Mouse (Mus musculus): ENCODE data around the gene Ptov1. TPM values are rescaled to one million over a fixed set of nuclear protein-coding genes. Genes with fewer than 3 reads are reported as not detected.

Gene Ptov1
- 279 and 310 TPM in 2 replicates for polyA plus RNA-seq (2014; fragmentation: Nextera tagmentation; extraction: Ambion mirVana)

- peak; percentile 89 for ATAC-seq (ENCODE audit: insufficient number of reproducible peaks, insufficient read depth, low FRiP score, low read depth)
- H3K27ac ChIP-seq (replicated peaks in 1 of 2; ENCODE audit: control insufficient read depth in 1 of 2, insufficient read depth in 1 of 2, low read depth in 2 of 2, low read length in 2 of 2): peak within 1 kb of the TSS; percentile 96 to 100
- H3K36me3 ChIP-seq (ENCODE audit: control insufficient read depth, insufficient read depth, low read length): peaks cover 18% of the 10 kb centered on the region
- peak within 1 kb of the TSS; percentile 97 for H3K9ac ChIP-seq (ENCODE audit: low read length)
- H3K4me3 ChIP-seq (ENCODE audit: control insufficient read depth in 1 of 2, insufficient read depth in 1 of 2, low read depth in 1 of 2, low read length in 2 of 2): peak within 1 kb of the TSS; percentile 77 to 95
- H3K27me3 ChIP-seq (ENCODE audit: control insufficient read depth, insufficient read depth, low read length): no peaks in the 10 kb centered on the region
- H3K4me2 ChIP-seq (ENCODE audit: low read length): peak within 1 kb of the TSS; percentile 92
- 4% methylated on average over 29 of the region's 29 CpGs for WGBS
- H3K9me3 ChIP-seq (ENCODE audit: control insufficient read depth, low read length): no peaks in the 10 kb centered on the region
- peaks cover 38 to 59% of the 10 kb centered on the region in 2 experiments for H3K4me1 ChIP-seq (ENCODE audit: control insufficient read depth in 2 of 2, insufficient read depth in 2 of 2, low read length in 2 of 2)
These were observed at the start of gene Ptov1 for GRCm38 (mm10) chr7:44869697-44870528. Gene Ptov1 (minus strand): TSS chr7:44869788.

- no peaks in the 10 kb centered on the region for H3K27me3 ChIP-seq (ENCODE audit: control insufficient read depth, insufficient read depth, low read length)
- no peak for ATAC-seq (ENCODE audit: insufficient number of reproducible peaks, insufficient read depth, low FRiP score, low read depth)
- H3K4me2 ChIP-seq (ENCODE audit: low read length): no peak overlapping the region
- 90% methylated on average over 5 of the region's 5 CpGs for WGBS
- no peak overlapping the region for H3K9ac ChIP-seq (ENCODE audit: low read length)
- no peaks in the 10 kb centered on the region for H3K9me3 ChIP-seq (ENCODE audit: control insufficient read depth, low read length)
- H3K36me3 ChIP-seq (ENCODE audit: control insufficient read depth, insufficient read depth, low read length): peaks cover 63% of the 10 kb centered on the region
- peaks cover 7 to 20% of the 10 kb centered on the region in 2 experiments for H3K4me1 ChIP-seq (ENCODE audit: control insufficient read depth in 2 of 2, insufficient read depth in 2 of 2, low read length in 2 of 2)
- no peak overlapping the region for H3K27ac ChIP-seq (replicated peaks in 1 of 2; ENCODE audit: control insufficient read depth in 1 of 2, insufficient read depth in 1 of 2, low read depth in 2 of 2, low read length in 2 of 2)
- no peak overlapping the region for H3K4me3 ChIP-seq (ENCODE audit: control insufficient read depth in 1 of 2, insufficient read depth in 1 of 2, low read depth in 1 of 2, low read length in 2 of 2)
These were observed 49.5 kb upstream of the Ptov1 start for GRCm38 (mm10) chr7:44919127-44919526.

GRCm38 (mm10) chr7:44918219-44918618 is 48.6 kb upstream of the Ptov1 start:
- Histone ChIP-seq H3K9me3 (ENCODE audit: control insufficient read depth, low read length) (no peaks in the 10 kb centered on the region), H3K36me3 (ENCODE audit: control insufficient read depth, insufficient read depth, low read length) (peaks cover 63% of the 10 kb centered on the region), H3K9ac (ENCODE audit: low read length) (0 out of 2 replicates have a peak overlapping the region, but pooled peaks have one; percentile 38), H3K4me3 (ENCODE audit: control insufficient read depth in 1 of 2, insufficient read depth in 1 of 2, low read depth in 1 of 2, low read length in 2 of 2) (no peak overlapping the region), H3K27me3 (ENCODE audit: control insufficient read depth, insufficient read depth, low read length) (no peaks in the 10 kb centered on the region), H3K4me1 (ENCODE audit: control insufficient read depth in 2 of 2, insufficient read depth in 2 of 2, low read length in 2 of 2) (peaks cover 7 to 20% of the 10 kb centered on the region in 2 experiments), H3K4me2 (ENCODE audit: low read length) (no peak overlapping the region), H3K27ac (replicated peaks in 1 of 2; ENCODE audit: control insufficient read depth in 1 of 2, insufficient read depth in 1 of 2, low read depth in 2 of 2, low read length in 2 of 2) (no peak overlapping the region)
- 43% methylated on average over 3 of the region's 3 CpGs for WGBS
- no peak for ATAC-seq (ENCODE audit: insufficient number of reproducible peaks, insufficient read depth, low FRiP score, low read depth)

- WGBS: 88% methylated on average over 4 of the region's 4 CpGs
- H3K27ac ChIP-seq (replicated peaks in 1 of 2; ENCODE audit: control insufficient read depth in 1 of 2, insufficient read depth in 1 of 2, low read depth in 2 of 2, low read length in 2 of 2): no peak overlapping the region
- no peaks in the 10 kb centered on the region for H3K27me3 ChIP-seq (ENCODE audit: control insufficient read depth, insufficient read depth, low read length)
- ATAC-seq (ENCODE audit: insufficient number of reproducible peaks, insufficient read depth, low FRiP score, low read depth): no peak
- H3K4me1 ChIP-seq (ENCODE audit: control insufficient read depth in 2 of 2, insufficient read depth in 2 of 2, low read length in 2 of 2): peaks cover 7 to 20% of the 10 kb centered on the region in 2 experiments
- H3K4me2 ChIP-seq (ENCODE audit: low read length): no peak overlapping the region
- H3K36me3 ChIP-seq (ENCODE audit: control insufficient read depth, insufficient read depth, low read length): peaks cover 63% of the 10 kb centered on the region
- H3K9me3 ChIP-seq (ENCODE audit: control insufficient read depth, low read length): no peaks in the 10 kb centered on the region
- H3K9ac ChIP-seq (ENCODE audit: low read length): no peak overlapping the region
- no peak overlapping the region for H3K4me3 ChIP-seq (ENCODE audit: control insufficient read depth in 1 of 2, insufficient read depth in 1 of 2, low read depth in 1 of 2, low read length in 2 of 2)
These were observed 47.3 kb upstream of the Ptov1 start for GRCm38 (mm10) chr7:44916881-44917280.

- 85% methylated on average over 6 of the region's 6 CpGs for WGBS
These were observed 46.6 kb upstream of the Ptov1 start for GRCm38 (mm10) chr7:44916191-44916590.

GRCm38 (mm10) chr7:44915314-44915713 is 45.7 kb upstream of the Ptov1 start:
- peaks cover 7 to 20% of the 10 kb centered on the region in 2 experiments for H3K4me1 ChIP-seq (ENCODE audit: control insufficient read depth in 2 of 2, insufficient read depth in 2 of 2, low read length in 2 of 2)
- H3K9ac ChIP-seq (ENCODE audit: low read length): no peak overlapping the region
- H3K4me3 ChIP-seq (ENCODE audit: control insufficient read depth in 1 of 2, insufficient read depth in 1 of 2, low read depth in 1 of 2, low read length in 2 of 2): no peak overlapping the region
- H3K27me3 ChIP-seq (ENCODE audit: control insufficient read depth, insufficient read depth, low read length): no peaks in the 10 kb centered on the region
- no peak for ATAC-seq (ENCODE audit: insufficient number of reproducible peaks, insufficient read depth, low FRiP score, low read depth)
- no peak overlapping the region for H3K27ac ChIP-seq (replicated peaks in 1 of 2; ENCODE audit: control insufficient read depth in 1 of 2, insufficient read depth in 1 of 2, low read depth in 2 of 2, low read length in 2 of 2)
- H3K36me3 ChIP-seq (ENCODE audit: control insufficient read depth, insufficient read depth, low read length): peaks cover 67% of the 10 kb centered on the region
- 90% methylated on average over 9 of the region's 9 CpGs for WGBS
- no peaks in the 10 kb centered on the region for H3K9me3 ChIP-seq (ENCODE audit: control insufficient read depth, low read length)
- H3K4me2 ChIP-seq (ENCODE audit: low read length): no peak overlapping the region

More at GRCm38 (mm10) chr7:44916191-44916590, 46.6 kb upstream of the Ptov1 start:
- H3K36me3 ChIP-seq (ENCODE audit: control insufficient read depth, insufficient read depth, low read length): peaks cover 65% of the 10 kb centered on the region
- ATAC-seq (ENCODE audit: insufficient number of reproducible peaks, insufficient read depth, low FRiP score, low read depth): no peak
- peaks cover 7 to 20% of the 10 kb centered on the region in 2 experiments for H3K4me1 ChIP-seq (ENCODE audit: control insufficient read depth in 2 of 2, insufficient read depth in 2 of 2, low read length in 2 of 2)
- no peak overlapping the region for H3K9ac ChIP-seq (ENCODE audit: low read length)
- H3K27ac ChIP-seq (replicated peaks in 1 of 2; ENCODE audit: control insufficient read depth in 1 of 2, insufficient read depth in 1 of 2, low read depth in 2 of 2, low read length in 2 of 2): no peak overlapping the region
- H3K27me3 ChIP-seq (ENCODE audit: control insufficient read depth, insufficient read depth, low read length): no peaks in the 10 kb centered on the region
- H3K4me3 ChIP-seq (ENCODE audit: control insufficient read depth in 1 of 2, insufficient read depth in 1 of 2, low read depth in 1 of 2, low read length in 2 of 2): no peak overlapping the region
- H3K9me3 ChIP-seq (ENCODE audit: control insufficient read depth, low read length): no peaks in the 10 kb centered on the region
- H3K4me2 ChIP-seq (ENCODE audit: low read length): no peak overlapping the region

- Histone ChIP-seq H3K9ac (ENCODE audit: low read length) (no peak overlapping the region), H3K9me3 (ENCODE audit: control insufficient read depth, low read length) (no peaks in the 10 kb centered on the region), H3K4me2 (ENCODE audit: low read length) (no peak overlapping the region), H3K27me3 (ENCODE audit: control insufficient read depth, insufficient read depth, low read length) (no peaks in the 10 kb centered on the region), H3K36me3 (ENCODE audit: control insufficient read depth, insufficient read depth, low read length) (peaks cover 72% of the 10 kb centered on the region), H3K27ac (replicated peaks in 1 of 2; ENCODE audit: control insufficient read depth in 1 of 2, insufficient read depth in 1 of 2, low read depth in 2 of 2, low read length in 2 of 2) (peak overlapping the region; percentile 35 to 37; a peak in 2 of 4 replicates), H3K4me3 (ENCODE audit: control insufficient read depth in 1 of 2, insufficient read depth in 1 of 2, low read depth in 1 of 2, low read length in 2 of 2) (no peak overlapping the region), H3K4me1 (ENCODE audit: control insufficient read depth in 2 of 2, insufficient read depth in 2 of 2, low read length in 2 of 2) (peaks cover 7 to 20% of the 10 kb centered on the region in 2 experiments)
- ATAC-seq (ENCODE audit: insufficient number of reproducible peaks, insufficient read depth, low FRiP score, low read depth): no peak
- 77% methylated on average over 2 of the region's 2 CpGs for WGBS
These were observed 44.8 kb upstream of the Ptov1 start for GRCm38 (mm10) chr7:44914396-44914795.

All from heart, embryonic 14.5 days (tissue).